Mouse (Mus musculus) ovary, adult 18-20 months (tissue): Measurements from ENCODE around the gene Gm21887.
A peak's percentile ranks its signal among the peaks of the same experiment; 100 is the strongest.
"Not testable (repeated sequence)": the region's sequence is repeated elsewhere in the genome, so short reads cannot be mapped to it uniquely, and the experiment has no call there.

Experiments
- DNase-seq: peaks from one replicate; pipeline ENCODE4 v3.0.0; 2022; ENCODE audit warnings: low spot score, mixed read lengths

Gm21887 gene

DNA sequence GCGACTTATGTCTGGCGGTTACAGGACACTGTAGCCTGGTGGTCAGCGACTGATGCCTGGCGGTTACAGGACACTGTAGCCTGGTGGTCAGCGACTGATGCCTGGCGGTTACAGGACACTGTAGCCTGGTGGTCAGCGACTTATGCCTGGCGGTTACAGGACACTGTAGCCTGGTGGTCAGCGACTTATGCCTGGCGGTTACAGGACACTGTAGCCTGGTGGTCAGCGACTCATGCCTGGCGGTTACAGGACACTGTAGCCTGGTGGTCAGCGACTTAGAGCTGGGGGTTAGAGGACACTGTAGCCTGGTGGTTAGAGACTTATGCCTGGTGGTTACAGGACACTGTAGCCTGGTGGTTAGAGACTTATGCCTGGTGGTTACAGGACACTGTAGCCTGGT lies 4.0 kb downstream of the Gm21887 start:
- DNase-seq, result peak; percentile 33

DNA sequence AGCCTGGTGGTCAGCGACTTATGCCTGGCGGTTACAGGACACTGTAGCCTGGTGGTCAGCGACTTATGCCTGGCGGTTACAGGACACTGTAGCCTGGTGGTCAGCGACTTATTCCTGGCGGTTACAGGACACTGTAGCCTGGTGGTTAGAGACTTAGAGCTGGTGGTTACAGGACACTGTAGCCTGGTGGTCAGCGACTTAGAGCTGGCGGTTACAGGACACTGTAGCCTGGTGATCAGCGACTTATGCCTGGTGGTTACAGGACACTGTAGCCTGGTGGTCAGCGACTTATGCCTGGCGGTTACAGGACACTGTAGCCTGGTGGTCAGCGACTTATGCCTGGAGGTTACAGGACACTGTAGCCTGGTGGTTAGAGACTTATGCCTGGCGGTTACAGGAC lies 4.6 kb downstream of the Gm21887 start:
- not testable (repeated sequence) for DNase-seq

DNA sequence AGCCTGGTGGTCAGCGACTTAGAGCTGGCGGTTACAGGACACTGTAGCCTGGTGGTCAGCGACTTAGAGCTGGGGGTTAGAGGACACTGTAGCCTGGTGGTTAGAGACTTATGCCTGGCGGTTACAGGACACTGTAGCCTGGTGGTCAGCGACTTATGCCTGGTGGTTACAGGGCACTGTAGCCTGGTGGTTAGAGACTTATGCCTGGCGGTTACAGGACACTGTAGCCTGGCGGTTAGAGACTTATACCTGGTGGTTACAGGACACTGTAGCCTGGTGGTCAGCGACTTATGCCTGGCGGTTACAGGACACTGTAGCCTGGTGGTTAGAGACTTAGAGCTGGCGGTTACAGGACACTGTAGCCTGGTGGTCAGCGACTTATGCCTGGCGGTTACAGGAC lies 6.4 kb downstream of the Gm21887 start:
- not testable (repeated sequence) for DNase-seq

DNA sequence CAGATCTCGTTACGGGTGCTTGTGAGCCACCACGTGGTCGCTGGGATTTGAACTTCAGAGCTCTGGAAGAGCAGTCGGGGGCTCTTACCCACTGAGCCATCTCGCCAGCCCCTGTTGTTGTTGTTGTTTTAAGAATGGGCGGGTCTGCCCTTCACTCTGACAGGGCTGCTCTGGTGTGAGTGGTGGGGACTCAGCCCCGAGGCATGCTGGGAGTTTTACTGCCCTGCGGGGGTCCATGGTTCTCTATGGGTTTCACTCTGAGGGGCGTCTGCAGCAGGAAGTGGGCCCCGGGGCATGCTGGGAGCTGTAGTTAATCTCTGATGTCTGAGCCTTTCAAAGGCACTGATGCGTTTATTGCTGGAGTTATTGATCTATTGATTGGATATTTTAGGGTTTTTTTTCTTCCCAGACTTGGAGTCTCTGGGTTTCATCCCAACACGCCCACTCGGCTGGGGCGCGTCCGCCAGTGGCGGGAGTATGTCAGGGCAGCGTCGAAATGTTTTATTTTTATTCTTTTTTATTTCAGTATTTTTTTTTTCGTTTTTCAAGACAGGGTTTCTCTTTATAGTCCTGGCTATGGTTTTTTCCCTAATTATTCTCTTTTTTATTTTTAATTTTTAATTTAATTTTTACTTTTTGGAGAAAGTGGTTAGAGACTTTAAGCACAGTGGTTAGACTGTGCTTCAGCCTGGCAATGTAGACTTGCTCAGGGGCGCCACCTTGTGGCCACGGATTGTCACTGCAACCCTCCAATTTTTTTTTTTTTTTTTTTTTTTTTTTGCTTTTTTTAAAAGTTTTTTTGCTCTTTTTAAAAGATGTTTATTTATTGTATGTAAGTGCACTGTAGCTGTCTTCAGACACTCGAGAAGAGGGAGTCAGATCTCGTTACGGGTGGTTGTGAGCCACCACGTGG lies 8.1 kb downstream of the Gm21887 start:
- DNase-seq, result peak; percentile 82

DNA sequence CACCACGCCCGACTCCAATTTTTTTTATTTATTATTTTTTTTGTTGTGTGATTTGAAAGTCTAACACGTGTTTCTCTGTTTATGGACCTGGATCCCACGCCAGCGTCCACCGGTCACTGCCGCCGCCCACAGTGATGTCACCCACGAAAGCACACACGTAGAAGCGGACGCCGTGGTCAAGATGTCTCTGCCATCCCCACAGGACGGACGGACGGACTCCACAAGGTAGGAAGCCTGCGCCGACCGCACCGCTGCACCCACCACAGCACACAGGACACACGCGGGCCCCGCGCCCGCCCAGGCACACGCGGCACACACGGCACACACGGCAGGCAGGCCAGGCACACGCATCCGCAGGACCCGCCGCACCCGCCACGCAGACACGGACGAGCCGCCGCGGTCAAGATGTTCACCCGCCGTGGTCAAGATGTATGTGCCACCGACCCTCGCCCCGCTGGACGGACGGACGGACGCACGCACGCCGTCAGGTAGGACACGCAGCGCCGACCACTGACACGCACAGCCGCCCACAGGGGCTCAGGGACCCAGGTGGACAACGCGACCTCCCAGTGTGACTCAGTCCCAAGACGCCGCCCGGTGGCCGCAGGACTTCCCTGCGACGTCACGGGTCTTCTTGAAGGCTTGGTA lies 9.2 kb downstream of the Gm21887 start:
- peak; percentile 79 for DNase-seq

DNA sequence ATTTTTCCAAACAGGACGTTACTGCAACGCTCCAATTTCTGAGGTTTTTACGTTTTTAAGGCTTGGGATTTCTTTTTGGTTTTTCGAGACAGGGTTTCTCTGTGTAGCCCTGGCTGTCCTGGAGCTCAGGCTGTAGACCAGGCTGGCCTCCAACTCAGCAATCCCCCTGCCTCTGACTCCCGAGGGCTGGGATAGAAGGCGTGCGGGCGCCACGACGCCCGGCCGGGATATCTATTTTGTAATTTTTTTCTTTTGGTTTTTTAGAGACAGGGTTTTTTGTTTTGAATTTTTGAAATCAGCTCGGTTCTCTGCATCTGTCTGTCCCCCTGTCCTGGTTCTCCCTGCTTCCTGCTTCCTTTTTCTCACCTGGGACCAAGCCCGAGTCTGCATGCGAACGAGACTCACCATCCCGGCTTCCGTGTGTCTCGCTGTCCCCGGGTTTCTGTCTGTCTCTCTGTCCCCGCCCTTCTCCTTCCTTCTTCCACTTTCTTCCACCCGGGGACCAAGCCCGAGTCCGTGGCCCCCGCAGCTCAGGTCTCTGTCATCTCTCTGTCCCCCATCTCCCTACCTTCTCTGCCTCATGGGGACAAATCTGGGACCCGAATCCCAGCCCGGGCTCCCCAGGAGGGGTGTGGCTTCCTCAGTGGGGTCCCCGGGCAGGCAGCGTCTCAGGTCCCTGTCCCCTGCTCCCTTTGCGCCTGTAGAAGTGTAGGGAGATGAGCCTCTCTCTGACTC lies 9.9 kb downstream of the Gm21887 start:
- DNase-seq, result peak; percentile 80

DNA sequence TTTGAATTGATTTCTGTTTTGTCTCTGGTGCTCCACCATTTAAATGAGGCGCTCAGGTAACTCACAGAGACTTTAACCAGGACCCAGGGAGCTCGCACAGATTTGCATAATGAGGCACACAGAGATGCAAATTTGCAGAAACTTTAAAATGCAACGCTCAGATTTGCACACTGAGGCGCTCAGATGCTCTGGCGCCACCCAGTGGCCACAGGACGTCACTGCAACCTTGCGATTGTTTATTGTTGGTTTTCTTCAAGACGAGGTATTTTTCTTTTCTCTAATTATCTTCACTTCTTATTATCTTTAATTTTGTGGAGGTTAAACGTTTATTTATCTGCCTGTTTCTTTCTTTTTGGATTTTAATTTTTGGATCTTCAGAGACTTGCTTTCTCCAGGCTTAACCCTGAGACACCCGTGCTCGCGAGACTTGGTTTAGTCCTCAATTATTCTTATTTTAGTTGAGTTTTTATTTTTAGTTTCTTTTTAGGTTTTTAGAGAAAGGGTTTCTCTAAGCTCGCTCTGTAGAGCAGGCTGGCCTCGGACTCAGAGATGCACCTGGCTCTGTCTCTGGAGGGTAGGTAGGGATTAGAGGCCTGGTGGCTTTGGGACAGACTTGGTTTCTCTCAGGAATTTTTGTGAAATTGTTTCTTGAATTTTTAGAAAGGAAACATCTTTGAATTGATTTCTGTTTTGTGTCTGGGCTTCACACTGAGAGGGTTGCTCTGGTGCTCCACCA lies 10.7 kb downstream of the Gm21887 start:
- peak; percentile 85 for DNase-seq

DNA sequence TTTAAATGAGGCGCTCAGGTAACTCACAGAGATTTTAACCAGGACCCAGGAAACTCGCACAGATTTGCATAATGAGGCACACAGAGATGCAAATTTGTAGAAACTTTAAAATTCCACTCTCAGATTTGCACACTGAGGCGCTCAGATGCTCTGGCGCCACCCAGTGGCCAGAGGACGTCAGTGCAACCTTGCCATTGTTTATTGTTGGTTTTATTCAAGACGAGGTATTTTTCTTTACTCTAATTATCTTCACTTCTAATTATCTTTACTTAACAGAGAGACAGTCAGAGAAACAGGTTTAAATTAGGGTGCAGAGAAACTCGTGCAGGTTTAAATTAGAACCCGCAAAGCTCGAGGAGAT lies 11.2 kb downstream of the Gm21887 start:
- peak; percentile 75 for DNase-seq

DNA sequence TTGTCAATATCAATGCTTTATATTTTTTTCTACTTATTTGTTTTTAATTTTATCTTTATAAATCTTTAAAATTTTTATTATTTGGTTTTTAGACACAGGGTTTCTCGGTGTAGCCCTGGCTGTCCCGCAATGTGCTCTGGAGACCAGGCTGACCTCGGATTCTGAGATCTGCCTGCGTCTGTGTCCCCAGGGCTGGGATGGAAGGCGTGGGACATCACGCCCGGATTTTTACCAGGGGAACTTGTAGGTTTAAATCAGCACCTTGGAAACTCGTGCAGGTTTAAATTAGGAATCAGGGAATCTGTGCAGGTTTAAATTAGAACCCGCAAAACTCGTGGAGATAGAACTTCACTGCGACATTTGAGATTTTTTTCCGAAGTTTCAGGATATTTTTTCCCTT lies 11.7 kb downstream of the Gm21887 start:
- DNase-seq, result peak; percentile 68

DNA sequence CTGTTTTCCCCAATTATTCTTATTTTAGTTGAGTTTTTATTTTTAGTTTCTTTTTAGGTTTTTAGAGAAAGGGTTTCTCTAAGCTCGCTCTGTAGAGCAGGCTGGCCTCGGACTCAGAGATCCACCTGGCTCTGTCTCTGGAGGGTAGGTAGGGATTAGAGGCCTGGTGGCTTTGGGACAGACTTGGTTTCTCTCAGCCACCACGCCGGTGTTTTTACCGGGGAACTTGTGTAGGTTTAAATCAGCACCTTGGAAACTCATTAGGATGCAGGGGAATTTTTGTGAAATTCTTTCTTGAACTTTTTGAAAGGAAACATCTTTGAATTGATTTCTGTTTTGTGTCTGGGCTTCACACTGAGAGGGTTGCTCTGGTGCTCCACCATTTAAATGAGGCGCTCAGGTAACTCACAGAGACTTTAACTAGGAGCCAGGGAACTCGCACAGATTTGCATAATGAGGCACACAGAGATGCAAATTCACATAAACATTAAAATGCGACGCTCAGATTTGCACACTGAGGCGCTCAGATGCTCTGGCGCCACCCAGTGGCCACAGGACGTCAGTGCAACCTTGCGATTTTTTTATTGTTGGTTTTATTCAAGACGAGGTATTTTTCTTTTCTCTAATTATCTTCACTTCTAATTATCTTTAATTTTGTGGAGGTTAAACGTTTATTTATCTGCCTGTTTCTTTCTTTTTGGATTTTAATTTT lies 12.4 kb downstream of the Gm21887 start:
- DNase-seq, result peak; percentile 57
